Mouse (Mus musculus) heart, postnatal 0 days (tissue): Measurements from ENCODE around the gene Ttc4. TPM values are rescaled to one million over a fixed set of nuclear protein-coding genes. Genes with fewer than 3 reads are reported as not detected.

Source experiments
- ATAC-seq: fragments of 200-750 bp; cut with Nextera tagmentation; 2 replicates; pipeline ENCODE4 v1.8.0; 2017; ENCODE audit warnings: low read depth, moderate number of reproducible peaks, moderate library complexity; ENCODE audit not compliant: insufficient read depth
- DNase-seq: peaks from one replicate; pipeline ENCODE4 v3.0.0-alpha.2; 2016; ENCODE audit warnings: low spot score
- H3K27ac ChIP-seq: fragments of 300-500 bp; sonication (generic); 2 replicates; pipeline ENCODE4 v1.5.1; 2014; ENCODE audit warnings: low read depth, mild to moderate bottlenecking
- H3K27me3 ChIP-seq: fragments of 300-500 bp; sonication (generic); 2 replicates; pipeline ENCODE4 v1.6.1; 2014; ENCODE audit warnings: low read length, mixed read lengths; ENCODE audit not compliant: control insufficient read depth, insufficient read depth
- H3K36me3 ChIP-seq: fragments of 300-500 bp; sonication (generic); replicated peaks from 2 replicates; pipeline ENCODE4 v1.6.1; 2014; ENCODE audit warnings: low read length, mixed read lengths; ENCODE audit not compliant: control insufficient read depth, insufficient read depth
- H3K4me1 ChIP-seq: fragments of 300-500 bp; sonication (generic); 2 replicates; pipeline ENCODE4 v1.6.1; 2014; ENCODE audit warnings: antibody characterized with exemption; ENCODE audit not compliant: control insufficient read depth, insufficient read depth
- H3K4me2 ChIP-seq: fragments of 300-500 bp; sonication (generic); 2 replicates; pipeline ENCODE4 v1.6.1; 2014; ENCODE audit warnings: low read depth, mild to moderate bottlenecking, low read length, moderate library complexity
- H3K4me3 ChIP-seq: fragments of 300-500 bp; sonication (generic); 2 replicates; pipeline ENCODE4 v1.5.1; 2014; ENCODE audit warnings: low read depth, low read length
- H3K9ac ChIP-seq: fragments of 300-500 bp; sonication (generic); replicated peaks from 2 replicates; pipeline ENCODE4 v1.6.1; 2014; ENCODE audit warnings: low read depth, low read length, mixed read lengths
- H3K9me3 ChIP-seq: fragments of 300-500 bp; sonication (generic); replicated peaks from 2 replicates; pipeline ENCODE4 v1.6.1; 2016; ENCODE audit warnings: low read length; ENCODE audit not compliant: control insufficient read depth
- CTCF ChIP-seq: IDR thresholded peaks from 2 replicates; pipeline ENCODE4 v1.5.1; 2016; ENCODE audit warnings: antibody characterized with exemption, control low read depth, low read depth
- EP300 ChIP-seq: IDR thresholded peaks from 2 replicates; pipeline ENCODE4 v1.6.1; 2016; ENCODE audit warnings: antibody characterized with exemption, low read depth
- WGBS: fragments of 180-500 bp; shearing (Covaris S2); extraction: QIAGEN DNeasy Blood & Tissue Kit; methylation state at CpG from one replicate; pipeline ENCODE4 v1.1.7; 2014; 5-methylcytosine and 5-hydroxymethylcytosine counted together
- polyA plus RNA-seq: library from polyadenylated mRNA; unstranded; fragments of >200 nt; fragmentation: Nextera tagmentation; extraction: Ambion mirVana; gene quantifications from 2 replicates; pipeline ENCODE4 v1.2.1, GENCODE M21; 2015
- total RNA-seq: library from RNA; depleted of rRNA; stranded (reverse); fragments of >200 nt; gene quantifications from 2 replicates; pipeline ENCODE4 v1.2.3, GENCODE M21; 2014; ENCODE audit warnings: low replicate concordance

Ttc4 gene
- total and polyA plus RNA-seq, 2 experiments from 2014 or later: 30.5 to 60.1 TPM

DNA sequence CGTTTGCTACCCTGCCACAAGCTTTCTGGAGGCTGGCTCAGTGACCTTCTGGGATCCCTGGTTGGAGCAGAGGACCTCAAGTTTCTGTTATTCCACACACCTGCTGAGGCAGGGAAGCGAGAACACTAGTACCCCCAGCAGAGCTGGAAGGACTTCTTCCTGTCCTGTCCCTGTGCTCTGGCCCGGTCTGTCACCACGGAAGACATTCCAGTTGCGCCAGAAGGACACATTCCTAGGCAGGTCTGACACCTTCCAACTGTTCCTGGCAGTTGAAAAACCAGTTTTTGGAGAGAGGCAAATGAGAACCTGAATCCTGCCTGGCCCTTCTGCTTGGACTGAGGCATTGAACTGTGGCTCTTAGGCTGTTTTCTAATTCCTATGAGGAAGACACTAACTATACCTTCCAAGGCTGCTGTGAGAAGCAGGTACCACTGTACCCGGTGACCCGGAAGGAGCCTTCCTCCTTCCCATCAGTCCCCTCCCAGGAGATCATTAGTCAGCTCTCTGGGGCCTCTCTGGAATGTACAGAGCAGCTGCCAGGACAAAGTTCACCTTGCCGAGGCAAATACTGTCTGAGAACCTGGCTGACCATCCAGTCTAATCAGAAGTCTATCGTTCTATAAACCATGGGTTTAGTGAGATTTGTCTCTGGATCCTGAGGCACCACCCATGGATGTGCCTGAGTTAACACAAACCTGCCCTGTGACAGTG lies 49.9 kb downstream of the Ttc4 start:
- Histone ChIP-seq H3K4me1 (no peaks in the 10 kb centered on the region), H3K4me3 (no peak overlapping the region), H3K36me3 (no peaks in the 10 kb centered on the region), H3K4me2 (no peak overlapping the region), H3K9ac (no peak overlapping the region), H3K9me3 (no peaks in the 10 kb centered on the region), H3K27me3 (peaks cover 31% of the 10 kb centered on the region), H3K27ac (no peak overlapping the region)
- ATAC-seq (no peak), DNase-seq (no peak)
- no peak for TF ChIP-seq EP300
- no peak for TF ChIP-seq CTCF
- WGBS: 27% methylated on average over 9 of the region's 9 CpGs

DNA sequence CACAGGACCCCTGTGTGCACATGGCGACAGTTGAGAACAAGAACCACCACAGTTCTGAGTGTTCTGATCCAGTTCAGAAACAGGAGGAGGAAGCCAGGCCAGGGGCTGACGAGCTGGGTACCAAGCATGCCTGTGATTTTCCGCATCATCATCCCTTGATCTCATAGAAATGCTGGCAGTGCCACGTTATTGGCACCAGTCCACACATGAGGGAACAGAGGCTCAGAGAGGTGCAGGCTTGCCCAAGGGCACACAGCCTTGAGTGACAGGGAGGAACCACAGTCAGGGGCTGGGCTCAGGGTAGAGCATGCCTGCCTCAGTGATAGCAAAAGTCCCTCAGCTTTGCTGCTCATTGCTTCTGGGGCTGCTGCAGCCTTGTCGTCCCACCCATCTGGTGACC lies 50.9 kb downstream of the Ttc4 start:
- 74% methylated on average over 5 of the region's 5 CpGs for WGBS
- TF ChIP-seq CTCF (no peak), EP300 (no peak)
- Histone ChIP-seq H3K27ac (no peak overlapping the region), H3K4me1 (no peaks in the 10 kb centered on the region), H3K4me3 (no peak overlapping the region), H3K9ac (no peak overlapping the region), H3K27me3 (peaks cover 41% of the 10 kb centered on the region), H3K9me3 (no peaks in the 10 kb centered on the region), H3K4me2 (no peak overlapping the region), H3K36me3 (no peaks in the 10 kb centered on the region)
- ATAC-seq (no peak), DNase-seq (no peak)

DNA sequence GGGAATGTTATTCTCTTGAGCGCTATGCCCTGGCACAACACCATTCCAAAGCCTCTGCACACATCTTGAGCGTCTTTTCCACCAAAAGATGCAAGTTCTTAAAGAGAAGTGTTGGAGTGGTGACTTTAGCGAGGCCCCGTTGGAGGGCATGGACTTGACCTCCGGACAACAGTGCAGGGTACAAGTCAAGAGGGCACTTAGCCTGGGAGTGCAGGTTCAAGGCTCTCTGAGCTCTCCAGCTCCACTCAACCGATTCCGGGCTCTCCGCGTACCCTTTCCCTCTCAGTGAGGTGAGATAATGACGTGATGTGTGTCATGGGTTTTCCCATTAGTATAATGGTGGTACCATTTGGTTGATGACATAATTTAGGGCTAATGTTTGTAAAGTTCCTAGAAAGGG lies 54.5 kb downstream of the Ttc4 start:
- H3K4me1 ChIP-seq: no peaks in the 10 kb centered on the region
- peaks cover 52% of the 10 kb centered on the region for H3K27me3 ChIP-seq
- no peaks in the 10 kb centered on the region for H3K36me3 ChIP-seq
- ATAC-seq: no peak
- no peak overlapping the region for H3K4me3 ChIP-seq
- no peak overlapping the region for H3K27ac ChIP-seq
- H3K9me3 ChIP-seq: no peaks in the 10 kb centered on the region
- no peak overlapping the region for H3K9ac ChIP-seq
- no peak for DNase-seq
- H3K4me2 ChIP-seq: no peak overlapping the region
- WGBS: 85% methylated on average over 10 of the region's 10 CpGs
- no peak for TF ChIP-seq CTCF
- TF ChIP-seq EP300: no peak

DNA sequence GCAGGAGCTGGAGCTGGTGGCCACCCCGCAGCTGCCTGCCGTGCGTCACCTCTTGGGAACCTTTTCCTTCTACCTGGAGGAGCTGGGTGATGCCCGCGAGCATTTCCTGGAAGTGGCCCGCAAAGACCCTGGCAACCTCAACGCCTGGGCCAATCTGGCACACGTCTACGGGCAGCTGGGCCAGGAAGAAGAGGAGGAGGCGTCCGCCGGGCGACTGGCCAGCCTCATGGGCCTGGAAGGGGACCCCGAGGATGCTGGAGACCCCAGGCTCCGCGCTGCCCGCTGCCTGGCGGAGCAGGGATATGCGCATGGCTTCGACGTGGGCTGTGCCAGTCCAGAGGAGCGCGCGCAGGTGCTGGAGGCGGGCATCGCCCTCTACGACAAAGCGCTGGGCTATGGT lies 56.0 kb downstream of the Ttc4 start:
- 23% methylated on average over 23 of the region's 28 CpGs for WGBS
- peaks cover 52% of the 10 kb centered on the region for H3K27me3 ChIP-seq
- ATAC-seq: no peak
- H3K4me1 ChIP-seq: no peaks in the 10 kb centered on the region
- no peak overlapping the region for H3K9ac ChIP-seq
- no peak for TF ChIP-seq CTCF
- no peak for TF ChIP-seq EP300
- no peak overlapping the region for H3K4me3 ChIP-seq
- no peaks in the 10 kb centered on the region for H3K36me3 ChIP-seq
- H3K9me3 ChIP-seq: no peaks in the 10 kb centered on the region
- no peak overlapping the region for H3K4me2 ChIP-seq
- DNase-seq: no peak
- no peak overlapping the region for H3K27ac ChIP-seq

DNA sequence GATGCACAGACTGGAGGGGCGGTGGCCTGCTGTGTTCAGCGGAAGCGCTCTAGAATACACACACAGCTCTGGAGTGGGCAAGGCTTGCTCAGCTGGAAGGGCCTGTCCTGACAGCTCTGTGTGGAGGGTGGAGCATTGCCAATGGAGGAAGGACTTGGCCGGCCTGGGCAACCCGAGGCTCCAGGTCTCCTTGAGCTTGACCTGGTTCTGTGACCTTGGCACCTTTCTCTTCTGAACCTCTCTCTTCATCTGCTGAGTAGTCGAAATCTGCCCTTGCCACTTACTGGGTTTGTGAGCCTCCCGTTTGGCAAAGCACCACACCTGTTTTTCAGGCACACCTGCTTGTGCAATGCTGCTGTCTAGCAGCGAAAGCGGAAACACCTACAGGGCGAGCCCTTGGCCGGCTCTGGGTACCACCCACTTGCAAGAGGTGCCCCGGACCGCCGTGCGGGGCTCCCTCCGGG lies 56.7 kb downstream of the Ttc4 start, which contains the start of gene Ttc22:
TSS of gene Ttc22 (plus strand) at position 403 of the 464 bp plus-strand sequence.
- no peak within 1 kb of the TSS for H3K27ac ChIP-seq
- 0 out of 2 replicates have a peak within 1 kb of the TSS, but pooled peaks have one; percentile 1 for H3K4me3 ChIP-seq
- DNase-seq (no peak), ATAC-seq (no peak)
- no peak within 1 kb of the TSS for H3K9ac ChIP-seq
- TF ChIP-seq CTCF (no peak), EP300 (no peak)
- no peak within 1 kb of the TSS for H3K4me2 ChIP-seq
- 24% methylated on average over 16 of the region's 16 CpGs for WGBS
- no peaks in the 10 kb centered on the region for H3K36me3 ChIP-seq
- no peaks in the 10 kb centered on the region for H3K4me1 ChIP-seq
- H3K9me3 ChIP-seq: no peaks in the 10 kb centered on the region
- peaks cover 55% of the 10 kb centered on the region for H3K27me3 ChIP-seq

DNA sequence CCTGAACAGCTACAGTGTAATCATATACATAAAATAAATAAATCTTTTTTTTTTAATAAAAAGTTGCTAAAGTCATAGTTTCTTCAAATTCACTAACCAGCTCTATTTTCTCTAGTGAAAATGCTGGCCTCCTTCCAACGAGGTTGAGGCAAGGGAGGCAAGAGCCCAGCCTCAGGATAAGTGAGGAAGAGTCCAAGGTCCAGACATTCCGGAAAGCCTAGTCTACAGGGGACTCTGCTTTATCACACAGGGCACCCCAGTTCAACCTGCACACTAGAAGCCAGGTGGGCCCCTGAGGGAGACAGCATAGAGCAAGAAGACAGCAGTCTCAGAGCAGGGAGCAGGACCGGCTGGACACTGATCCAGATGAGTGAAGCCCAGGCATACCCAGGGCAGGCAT lies 57.3 kb downstream of the Ttc4 start:
- Histone ChIP-seq H3K27ac (no peak overlapping the region), H3K4me1 (no peaks in the 10 kb centered on the region), H3K27me3 (peaks cover 57% of the 10 kb centered on the region), H3K9me3 (no peaks in the 10 kb centered on the region), H3K9ac (no peak overlapping the region), H3K4me2 (no peak overlapping the region), H3K4me3 (no peak overlapping the region), H3K36me3 (no peaks in the 10 kb centered on the region)
- no peak for DNase-seq
- ATAC-seq: no peak
- WGBS: 60% methylated on average over 3 of the region's 3 CpGs
- TF ChIP-seq EP300 (no peak), CTCF (no peak)
